Mouse (Mus musculus): ENCODE data around the gene Smchd1.

- TF ChIP-seq CTCF (IDR thresholded peaks at IDR 0.05; ENCODE audit: low read depth) (no peak), EP300 (optimal IDR thresholded peaks at IDR 0.05) (no peak)
Observed at GRCm38 (mm10) chr17:71300338-71300737, 174.8 kb downstream of the Smchd1 start.

All from stomach, postnatal 0 days (tissue).